8 mouse cellular contexts compared by ENCODE assay signal in genomic region chr2:5844181-5844872, GRCm38 (mm10). TPM values are rescaled to one million over a fixed set of nuclear protein-coding genes. Genes with fewer than 3 reads are reported as not detected.
A peak's percentile ranks its signal among the peaks of the same experiment; 100 is the strongest.
DNase-seq lines count a peak whose midpoint lies in the region; ATAC-seq and TF ChIP-seq lines count a peak whose summit lies in the region.

No protein-coding gene starts in this region.

- H3K4me2 ChIP-seq in hindbrain, postnatal 0 days (ENCODE audit: low read depth, low read length): peak overlapping the region; percentile 65

- H3K4me1 ChIP-seq in liver, adult 2 months (ENCODE audit: control insufficient read depth, insufficient read depth, low read length): no peaks in the 10 kb centered on the region; the same call in 1 of the 2 replicates
- peaks cover 18% of the 10 kb centered on the region for H3K4me1 ChIP-seq in embryonic facial prominence, embryonic 10.5 days
- H3K4me1 ChIP-seq in hindbrain, postnatal 0 days (ENCODE audit: insufficient read depth, low read length): 0 out of 2 replicates have a peak, but pooled peaks cover 2% of the 10 kb centered on the region

- ATAC-seq in hindbrain, postnatal 0 days: peak; percentile 57
- peak; percentile 3; the same call in 1 of the 2 replicates for ATAC-seq in monocyte, adult 5-6 weeks (replicated peaks; ENCODE audit: insufficient number of reproducible peaks, low FRiP score, low TSS enrichment, poor library complexity, severe bottlenecking)

- intact Hi-C loops in left cerebral cortex, postnatal 36 days (cut with DNase I): loop anchor here (2.0 kb wide), 1 partner anchor 106 kb away; the partner anchor contains the start of gene Upf2

- H3K9ac ChIP-seq in liver, adult 2 months (ENCODE audit: low read depth, low read length): peak overlapping the region; percentile 76
- peak overlapping the region; percentile 74 for H3K9ac ChIP-seq in hindbrain, postnatal 0 days (replicated peaks; ENCODE audit: low read length)

- no peak for TF ChIP-seq POLR2A in liver, adult 2 months (IDR thresholded peaks at IDR 0.05; ENCODE audit: extremely low read depth, insufficient read depth, low read length)

- H3K9me3 ChIP-seq in embryonic facial prominence, embryonic 10.5 days: peaks cover 5% of the 10 kb centered on the region; the same call in 1 of the 2 replicates
- H3K9me3 ChIP-seq in hindbrain, postnatal 0 days (ENCODE audit: low read length): no peaks in the 10 kb centered on the region

- peak overlapping the region; percentile 83 for H3K4me3 ChIP-seq in liver, adult 2 months (ENCODE audit: insufficient read depth, low read depth, low read length)
- H3K4me3 ChIP-seq in embryonic facial prominence, embryonic 10.5 days: peak overlapping the region; percentile 87
- peak overlapping the region; percentile 70 for H3K4me3 ChIP-seq in hindbrain, postnatal 0 days (ENCODE audit: low read length)

- 3% methylated on average over 23 of the region's 23 CpGs for WGBS in liver, adult 2 months
- WGBS in embryonic facial prominence, embryonic 10.5 days: 5% methylated on average over 23 of the region's 23 CpGs
- WGBS in hindbrain, postnatal 0 days: 4% methylated on average over 23 of the region's 23 CpGs

- H3K27me3 ChIP-seq in liver, adult 2 months (ENCODE audit: control insufficient read depth, insufficient read depth, low read length): no peaks in the 10 kb centered on the region
- H3K27me3 ChIP-seq in embryonic facial prominence, embryonic 10.5 days (replicated peaks; ENCODE audit: low read depth, poor library complexity, severe bottlenecking): no peaks in the 10 kb centered on the region
- H3K27me3 ChIP-seq in hindbrain, postnatal 0 days (ENCODE audit: insufficient read depth, low read length): no peaks in the 10 kb centered on the region

- TF ChIP-seq CTCF in liver, adult 2 months (IDR thresholded peaks at IDR 0.05; ENCODE audit: low read depth, low read length): no peak
- TF ChIP-seq CTCF in hindbrain, postnatal 0 days (IDR thresholded peaks at IDR 0.05; ENCODE audit: low read depth): no peak

- peak overlapping the region; percentile 95 for H3K27ac ChIP-seq in liver, adult 2 months (replicated peaks; ENCODE audit: insufficient read depth, low read depth, low read length)
- peak overlapping the region; percentile 90 for H3K27ac ChIP-seq in embryonic facial prominence, embryonic 10.5 days (replicated peaks)
- H3K27ac ChIP-seq in hindbrain, postnatal 0 days: peak overlapping the region; percentile 94

- H3K79me2 ChIP-seq in liver, adult 2 months (ENCODE audit: control insufficient read depth, insufficient read depth, low read length): peaks cover 10% of the 10 kb centered on the region; the same call in 1 of the 2 replicates

- no peak for DNase-seq in liver, adult 2 months (ENCODE audit: extremely low read depth, low read depth, low spot score)
- no peak for DNase-seq in liver
- no peak for DNase-seq in embryonic facial prominence, embryonic 10.5 days (ENCODE audit: low spot score)
- DNase-seq in hindbrain, postnatal 0 days (ENCODE audit: low spot score): no peak
- no peak for DNase-seq in MN1 (ENCODE audit: low spot score)
- DNase-seq in left cerebral cortex, postnatal 36 days (ENCODE audit: low spot score in 2 of 2): no peak
- DNase-seq in thymus, postnatal 25 days: no peak

- peaks cover 16% of the 10 kb centered on the region for H3K36me3 ChIP-seq in liver, adult 2 months (ENCODE audit: control insufficient read depth, insufficient read depth, low read length)
- H3K36me3 ChIP-seq in embryonic facial prominence, embryonic 10.5 days (replicated peaks): peaks cover 46% of the 10 kb centered on the region
- peaks cover 15% of the 10 kb centered on the region for H3K36me3 ChIP-seq in hindbrain, postnatal 0 days (ENCODE audit: insufficient read depth, low read length)

RNA-seq across cellular contexts. Expression of gene Nudt5, which starts 0.5 kb away (rescaled TPM):
- 13.9 and 15.8 TPM in 2 replicates for total RNA-seq in liver, adult 2 months (2014; rRNA removed)
- polyA plus RNA-seq in liver, adult 2 months (2012; rRNA removed): 4.2 and 5.2 TPM in 2 replicates
- 119 and 125 TPM in 2 replicates for polyA plus RNA-seq in embryonic facial prominence, embryonic 10.5 days (2016; fragmentation: Nextera tagmentation; extraction: Ambion mirVana)
- total RNA-seq in hindbrain, postnatal 0 days (2014; rRNA removed): 14.9 and 23.2 TPM in 2 replicates
- polyA plus RNA-seq in hindbrain, postnatal 0 days (2015; fragmentation: Nextera tagmentation; extraction: Ambion mirVana): 16.9 and 18.1 TPM in 2 replicates
- total RNA-seq in monocyte, adult 5-6 weeks (2017): 12.9 to 17.9 TPM (median 14.7 TPM) in 3 replicates
- total RNA-seq in left cerebral cortex, postnatal 36 days (2021): 10 to 100 TPM; 21.5 to 22.2 TPM

RNA-seq across cellular contexts. Expression of gene Cdc123, which starts 0.6 kb away (rescaled TPM):
- 92.7 and 117 TPM in 2 replicates for total RNA-seq in liver, adult 2 months (2014; rRNA removed)
- polyA plus RNA-seq in liver, adult 2 months (2012; rRNA removed): 29.5 and 33.9 TPM in 2 replicates
- 410 and 430 TPM in 2 replicates for polyA plus RNA-seq in embryonic facial prominence, embryonic 10.5 days (2016; fragmentation: Nextera tagmentation; extraction: Ambion mirVana)
- 91.0 and 110 TPM in 2 replicates for total RNA-seq in hindbrain, postnatal 0 days (2014; rRNA removed)
- 234 and 237 TPM in 2 replicates for polyA plus RNA-seq in hindbrain, postnatal 0 days (2015; fragmentation: Nextera tagmentation; extraction: Ambion mirVana)
- 68.7 to 107 TPM (median 85.6 TPM) in 3 replicates for total RNA-seq in monocyte, adult 5-6 weeks (2017)
- total RNA-seq in left cerebral cortex, postnatal 36 days (2021): 100 to 1,000 TPM; 139 to 167 TPM

RNA-seq across cellular contexts. Expression of gene Gm13199, which starts 18.4 kb away (rescaled TPM):
- 0.34 and 0.65 TPM in 2 replicates for total RNA-seq in liver, adult 2 months (2014; rRNA removed)
- 0.27 and 0.57 TPM in 2 replicates for polyA plus RNA-seq in liver, adult 2 months (2012; rRNA removed)
- polyA plus RNA-seq in embryonic facial prominence, embryonic 10.5 days (2016; fragmentation: Nextera tagmentation; extraction: Ambion mirVana): 2.2 and 2.5 TPM in 2 replicates
- total RNA-seq in hindbrain, postnatal 0 days (2014; rRNA removed): 0.58 and 0.83 TPM in 2 replicates
- polyA plus RNA-seq in hindbrain, postnatal 0 days (2015; fragmentation: Nextera tagmentation; extraction: Ambion mirVana): 0.54 TPM in 1 of 2 replicates, not detected in the other
- not detected in 3 replicates for total RNA-seq in monocyte, adult 5-6 weeks (2017)
- total RNA-seq in left cerebral cortex, postnatal 36 days (2021): 1 to 10 TPM in 1 of 2 experiments, under 1 TPM in 1; 0.86 to 3.4 TPM

RNA-seq across cellular contexts. Expression of gene Sec61a2, which starts 50.9 kb away (rescaled TPM):
- total RNA-seq in liver, adult 2 months (2014; rRNA removed): 14.2 and 17.1 TPM in 2 replicates
- 4.5 and 8.2 TPM in 2 replicates for polyA plus RNA-seq in liver, adult 2 months (2012; rRNA removed)
- polyA plus RNA-seq in embryonic facial prominence, embryonic 10.5 days (2016; fragmentation: Nextera tagmentation; extraction: Ambion mirVana): 86.0 and 88.9 TPM in 2 replicates
- total RNA-seq in hindbrain, postnatal 0 days (2014; rRNA removed): 109 and 127 TPM in 2 replicates
- polyA plus RNA-seq in hindbrain, postnatal 0 days (2015; fragmentation: Nextera tagmentation; extraction: Ambion mirVana): 104 and 105 TPM in 2 replicates
- total RNA-seq in monocyte, adult 5-6 weeks (2017): 19.5 to 23.4 TPM (median 20.7 TPM) in 3 replicates
- 100 to 1,000 TPM in 1 of 2 experiments, 10 to 100 TPM in 1; 71.9 to 116 TPM for total RNA-seq in left cerebral cortex, postnatal 36 days (2021)
